Mouse (Mus musculus): ENCODE measurements around the gene A630001G21Rik. TPM values are rescaled to one million over a fixed set of nuclear protein-coding genes. Genes with fewer than 3 reads are reported as not detected.

A630001G21Rik gene
- total RNA-seq, 1 experiment, result 0.76 TPM

GRCm38 (mm10) chr1:85690544-85690943, 87.9 kb downstream of the A630001G21Rik start:
- Histone ChIP-seq H3K4me3 (ENCODE audit: insufficient read depth in 1 of 2, low read depth in 1 of 2, low read length in 2 of 2, poor library complexity in 1 of 2, severe bottlenecking in 1 of 2) (no peak overlapping the region), H3K36me3 (ENCODE audit: control insufficient read depth, insufficient read depth, low read length, poor library complexity, severe bottlenecking) (no peaks in the 10 kb centered on the region), H3K9ac (ENCODE audit: insufficient read depth, low read depth, low read length, poor library complexity, severe bottlenecking) (no peak overlapping the region), H3K4me1 (ENCODE audit: control insufficient read depth in 2 of 2, insufficient read depth in 2 of 2, low read length in 2 of 2, poor library complexity in 1 of 2) (no peaks in the 10 kb centered on the region), H3K9me3 (ENCODE audit: control insufficient read depth, insufficient read depth, low read depth, low read length) (no peaks in the 10 kb centered on the region), H3K27ac (ENCODE audit: insufficient read depth, low read depth, low read length, poor library complexity, severe bottlenecking) (no peak overlapping the region)
- DNase-seq (ENCODE audit: low read depth, low spot score), result no peak
- TF ChIP-seq CHD2 (IDR thresholded peaks at IDR 0.05; ENCODE audit: low read depth, low read length) (no peak), ZC3H11A (IDR thresholded peaks at IDR 0.05; ENCODE audit: borderline replicate concordance, low read depth, low read length) (no peak)
- in situ Hi-C loops (cut with MboI; ENCODE audit: low sequenced_read_pairs in 2 of 2, unreplicated experiment in 2 of 2), result no loop called here

DNA sequence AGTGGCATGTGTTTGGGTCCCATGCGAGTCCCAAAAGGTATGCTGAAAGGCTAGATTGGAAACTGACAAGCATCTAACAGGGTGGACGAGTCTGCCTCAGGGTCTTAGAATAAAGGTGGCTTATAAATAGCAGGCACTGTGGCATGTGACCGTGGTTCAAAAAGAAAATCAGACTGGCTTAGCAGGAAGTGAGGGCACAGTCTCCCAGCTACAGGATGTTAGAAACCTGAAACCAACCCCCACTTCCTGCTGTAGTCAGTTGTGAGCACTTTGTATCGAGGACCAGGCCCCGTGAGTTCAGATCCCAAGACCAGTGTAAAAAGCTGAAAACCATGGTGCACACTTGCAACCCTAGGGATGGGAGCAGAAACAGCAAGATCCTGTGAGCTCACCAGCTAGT, 91.1 kb downstream of the A630001G21Rik start:
- in situ Hi-C loops (cut with MboI; ENCODE audit: low sequenced_read_pairs in 2 of 2, unreplicated experiment in 2 of 2), result no loop called here
- Histone ChIP-seq H3K27ac (ENCODE audit: insufficient read depth, low read depth, low read length, poor library complexity, severe bottlenecking) (no peak overlapping the region), H3K36me3 (ENCODE audit: control insufficient read depth, insufficient read depth, low read length, poor library complexity, severe bottlenecking) (no peaks in the 10 kb centered on the region)

GRCm38 (mm10) chr1:85686666-85687065, 91.8 kb downstream of the A630001G21Rik start:
- Histone ChIP-seq H3K9ac (ENCODE audit: insufficient read depth, low read depth, low read length, poor library complexity, severe bottlenecking) (no peak overlapping the region), H3K27ac (ENCODE audit: insufficient read depth, low read depth, low read length, poor library complexity, severe bottlenecking) (no peak overlapping the region), H3K4me3 (ENCODE audit: insufficient read depth in 1 of 2, low read depth in 1 of 2, low read length in 2 of 2, poor library complexity in 1 of 2, severe bottlenecking in 1 of 2) (no peak overlapping the region), H3K9me3 (ENCODE audit: control insufficient read depth, insufficient read depth, low read depth, low read length) (no peaks in the 10 kb centered on the region), H3K4me1 (ENCODE audit: control insufficient read depth in 2 of 2, insufficient read depth in 2 of 2, low read length in 2 of 2, poor library complexity in 1 of 2) (no peaks in the 10 kb centered on the region), H3K36me3 (ENCODE audit: control insufficient read depth, insufficient read depth, low read length, poor library complexity, severe bottlenecking) (no peaks in the 10 kb centered on the region)
- TF ChIP-seq HCFC1 (IDR thresholded peaks at IDR 0.05; ENCODE audit: borderline replicate concordance, insufficient read depth, low read length) (no peak), CHD2 (IDR thresholded peaks at IDR 0.05; ENCODE audit: low read depth, low read length) (no peak), ZC3H11A (IDR thresholded peaks at IDR 0.05; ENCODE audit: borderline replicate concordance, low read depth, low read length) (no peak), ZNF384 (IDR thresholded peaks at IDR 0.05; ENCODE audit: low read depth, low read length) (no peak), MAFK (IDR thresholded peaks at IDR 0.05; ENCODE audit: insufficient read depth, low read depth, low read length) (no peak)
- in situ Hi-C loops (cut with MboI; ENCODE audit: low sequenced_read_pairs in 2 of 2, unreplicated experiment in 2 of 2), result no loop called here
- DNase-seq (ENCODE audit: low read depth, low spot score), result no peak

More for the DNA sequence above, 91.1 kb downstream of the A630001G21Rik start:
- Histone ChIP-seq H3K9me3 (ENCODE audit: control insufficient read depth, insufficient read depth, low read depth, low read length) (no peaks in the 10 kb centered on the region), H3K4me3 (ENCODE audit: insufficient read depth in 1 of 2, low read depth in 1 of 2, low read length in 2 of 2, poor library complexity in 1 of 2, severe bottlenecking in 1 of 2) (no peak overlapping the region), H3K9ac (ENCODE audit: insufficient read depth, low read depth, low read length, poor library complexity, severe bottlenecking) (no peak overlapping the region), H3K4me1 (ENCODE audit: control insufficient read depth in 2 of 2, insufficient read depth in 2 of 2, low read length in 2 of 2, poor library complexity in 1 of 2) (no peaks in the 10 kb centered on the region)
- TF ChIP-seq ZC3H11A (IDR thresholded peaks at IDR 0.05; ENCODE audit: borderline replicate concordance, low read depth, low read length) (no peak), HCFC1 (IDR thresholded peaks at IDR 0.05; ENCODE audit: borderline replicate concordance, insufficient read depth, low read length) (no peak), CHD2 (IDR thresholded peaks at IDR 0.05; ENCODE audit: low read depth, low read length) (no peak), ZNF384 (IDR thresholded peaks at IDR 0.05; ENCODE audit: low read depth, low read length) (no peak), MAFK (IDR thresholded peaks at IDR 0.05; ENCODE audit: insufficient read depth, low read depth, low read length) (no peak)
- no peak for DNase-seq (ENCODE audit: low read depth, low spot score)

GRCm38 (mm10) chr1:85680226-85680625, 98.2 kb downstream of the A630001G21Rik start:
- in situ Hi-C loops (cut with MboI; ENCODE audit: low sequenced_read_pairs in 2 of 2, unreplicated experiment in 2 of 2), result no loop called here
- TF ChIP-seq MAFK (IDR thresholded peaks at IDR 0.05; ENCODE audit: insufficient read depth, low read depth, low read length) (no peak), HCFC1 (IDR thresholded peaks at IDR 0.05; ENCODE audit: borderline replicate concordance, insufficient read depth, low read length) (no peak), CHD2 (IDR thresholded peaks at IDR 0.05; ENCODE audit: low read depth, low read length) (no peak), ZC3H11A (IDR thresholded peaks at IDR 0.05; ENCODE audit: borderline replicate concordance, low read depth, low read length) (no peak), ZNF384 (IDR thresholded peaks at IDR 0.05; ENCODE audit: low read depth, low read length) (no peak)
- Histone ChIP-seq H3K27ac (ENCODE audit: insufficient read depth, low read depth, low read length, poor library complexity, severe bottlenecking) (no peak overlapping the region), H3K36me3 (ENCODE audit: control insufficient read depth, insufficient read depth, low read length, poor library complexity, severe bottlenecking) (no peaks in the 10 kb centered on the region), H3K9ac (ENCODE audit: insufficient read depth, low read depth, low read length, poor library complexity, severe bottlenecking) (no peak overlapping the region), H3K4me1 (ENCODE audit: control insufficient read depth in 2 of 2, insufficient read depth in 2 of 2, low read length in 2 of 2, poor library complexity in 1 of 2) (peaks cover 2% of the 10 kb centered on the region in 2 experiments; a peak in 2 of 4 replicates), H3K9me3 (ENCODE audit: control insufficient read depth, insufficient read depth, low read depth, low read length) (no peaks in the 10 kb centered on the region), H3K4me3 (ENCODE audit: insufficient read depth in 1 of 2, low read depth in 1 of 2, low read length in 2 of 2, poor library complexity in 1 of 2, severe bottlenecking in 1 of 2) (no peak overlapping the region)
- no peak for DNase-seq (ENCODE audit: low read depth, low spot score)

Other genes with a start within 250 kb of the A630001G21Rik start
- gene G530012D18Rik, start 203.0 kb downstream of the A630001G21Rik start, total RNA-seq (2012; rRNA removed), result not detected in 2 replicates
- gene Sp110, start 179.8 kb downstream of the A630001G21Rik start, total RNA-seq (2012; rRNA removed), result 4.1 and 5.1 TPM in 2 replicates
- 2.3 and 3.0 TPM in 2 replicates for gene Sp140, start 178.3 kb downstream of the A630001G21Rik start, total RNA-seq (2012; rRNA removed)
- not detected in 2 replicates for gene Sp100, start 128.7 kb downstream of the A630001G21Rik start, total RNA-seq (2012; rRNA removed)
- gene Cab39, start 14.8 kb upstream of the A630001G21Rik start, total RNA-seq (2012; rRNA removed), result 43.2 and 51.9 TPM in 2 replicates
- gene Itm2c, start 115.6 kb upstream of the A630001G21Rik start, total RNA-seq (2012; rRNA removed), result 82.9 and 114 TPM in 2 replicates
- 0.09 TPM in 1 of 2 replicates, not detected in the other for gene 4933407L21Rik, start 149.8 kb upstream of the A630001G21Rik start, total RNA-seq (2012; rRNA removed)
- gene Gpr55, start 182.4 kb upstream of the A630001G21Rik start, total RNA-seq (2012; rRNA removed), result 0.11 and 0.18 TPM in 2 replicates
- gene Spata3, start 238.2 kb upstream of the A630001G21Rik start, total RNA-seq (2012; rRNA removed), result not detected in 2 replicates